Mouse (Mus musculus) limb, embryonic 11.5 days (tissue): ENCODE results near the gene E130309D02Rik. TPM values are rescaled to one million over a fixed set of nuclear protein-coding genes. Genes with fewer than 3 reads are reported as not detected.

Experiments
- ATAC-seq: fragments of 200-750 bp; cut with Nextera tagmentation; 2 replicates; pipeline ENCODE4 v1.8.0; 2017; ENCODE audit warnings: low read depth; ENCODE audit not compliant: insufficient number of reproducible peaks, low FRiP score, low TSS enrichment
- DNase-seq: peaks from one replicate; pipeline ENCODE4 v3.0.0-alpha.2; 2015; ENCODE audit warnings: low spot score
- H3K27ac ChIP-seq: fragments of 300-500 bp; sonication (generic); replicated peaks from 2 replicates; pipeline ENCODE4 v1.5.1; 2014; ENCODE audit warnings: low read depth, mild to moderate bottlenecking, low read length
- H3K27me3 ChIP-seq: fragments of 300-500 bp; sonication (generic); 2 replicates; pipeline ENCODE4 v1.6.1; 2014; ENCODE audit warnings: mild to moderate bottlenecking, low read length, mixed read lengths; ENCODE audit not compliant: control insufficient read depth, insufficient read depth
- H3K36me3 ChIP-seq: fragments of 300-500 bp; sonication (generic); 2 replicates; pipeline ENCODE4 v1.6.1; 2014; ENCODE audit warnings: mild to moderate bottlenecking, low read length, moderate library complexity, mixed read lengths; ENCODE audit not compliant: control insufficient read depth, insufficient read depth
- H3K4me1 ChIP-seq: fragments of 300-500 bp; sonication (generic); 2 replicates; pipeline ENCODE4 v1.6.1; 2014; ENCODE audit warnings: low read length, mixed read lengths; ENCODE audit not compliant: control insufficient read depth, insufficient read depth
- H3K4me2 ChIP-seq: fragments of 300-500 bp; sonication (generic); 2 replicates; pipeline ENCODE4 v1.6.1; 2014; ENCODE audit warnings: low read depth, mild to moderate bottlenecking, moderate library complexity; ENCODE audit not compliant: severe bottlenecking
- H3K4me3 ChIP-seq: fragments of 300-500 bp; sonication (generic); 2 replicates; pipeline ENCODE4 v1.5.1; 2014; ENCODE audit warnings: low read depth, low read length
- H3K9ac ChIP-seq: fragments of 300-500 bp; sonication (generic); 2 replicates; pipeline ENCODE4 v1.6.1; 2014; ENCODE audit warnings: mild to moderate bottlenecking, low read length
- H3K9me3 ChIP-seq: fragments of 300-500 bp; sonication (generic); 2 replicates; pipeline ENCODE4 v1.6.1; 2016; ENCODE audit warnings: low read length; ENCODE audit not compliant: control insufficient read depth
- WGBS: fragments of 180-500 bp; shearing (Covaris S2); extraction: QIAGEN DNeasy Blood & Tissue Kit; methylation state at CpG from one replicate; pipeline ENCODE4 v1.1.7; 2014; 5-methylcytosine and 5-hydroxymethylcytosine counted together
- polyA plus RNA-seq: library from polyadenylated mRNA; unstranded; fragments of >200 nt; fragmentation: Nextera tagmentation; extraction: Ambion mirVana; gene quantifications from 2 replicates; pipeline ENCODE4 v1.2.1, GENCODE M21; 2014

E130309D02Rik gene
- polyA plus RNA-seq, 1 experiment from 2014 or later = 52.5 TPM

DNA sequence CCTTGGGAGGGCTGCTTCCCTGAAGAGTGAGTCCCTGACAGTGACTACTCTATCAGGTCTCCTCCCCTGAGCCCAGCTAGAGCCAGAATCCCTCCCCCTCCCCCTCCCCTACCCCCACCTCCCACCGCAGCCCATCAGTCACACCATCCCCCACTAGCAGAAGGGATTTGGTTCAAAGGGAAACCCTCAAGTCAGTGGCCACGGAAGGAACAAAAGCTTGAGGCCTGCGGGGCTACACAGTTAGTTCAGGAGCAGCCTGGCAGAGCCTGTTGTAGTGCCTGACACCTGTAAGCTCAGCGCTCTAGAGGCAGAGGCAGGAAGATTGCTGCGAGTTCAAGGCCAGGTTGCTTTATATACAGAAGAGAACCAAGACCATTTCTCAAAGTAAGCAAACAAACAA is 40.9 kb upstream of the E130309D02Rik start:
- Histone ChIP-seq H3K4me2 (no peak overlapping the region), H3K9me3 (no peaks in the 10 kb centered on the region), H3K4me3 (no peak overlapping the region), H3K9ac (no peak overlapping the region), H3K27me3 (peaks cover 17% of the 10 kb centered on the region), H3K27ac (no peak overlapping the region), H3K36me3 (no peaks in the 10 kb centered on the region), H3K4me1 (peaks cover 5% of the 10 kb centered on the region)
- ATAC-seq (no peak), DNase-seq (no peak)
- WGBS = 34% methylated on average over 5 of the region's 5 CpGs

- ATAC-seq (no peak), DNase-seq (no peak)
- 83% methylated on average over 8 of the region's 8 CpGs for WGBS
- H3K4me3 ChIP-seq = no peak overlapping the region
- no peaks in the 10 kb centered on the region for H3K36me3 ChIP-seq
- H3K9ac ChIP-seq = no peak overlapping the region
- no peaks in the 10 kb centered on the region; the same call in 1 of the 2 replicates for H3K9me3 ChIP-seq
- no peaks in the 10 kb centered on the region for H3K4me1 ChIP-seq
- no peak overlapping the region for H3K4me2 ChIP-seq
- no peaks in the 10 kb centered on the region for H3K27me3 ChIP-seq
- H3K27ac ChIP-seq = no peak overlapping the region
Observed at GRCm38 (mm10) chr5:143346367-143346766, 31.2 kb upstream of the E130309D02Rik start.

- Histone ChIP-seq H3K4me3 (no peak overlapping the region), H3K4me1 (no peaks in the 10 kb centered on the region), H3K36me3 (no peaks in the 10 kb centered on the region), H3K27me3 (no peaks in the 10 kb centered on the region), H3K4me2 (no peak overlapping the region), H3K9me3 (no peaks in the 10 kb centered on the region), H3K27ac (no peak overlapping the region), H3K9ac (no peak overlapping the region)
- ATAC-seq (no peak), DNase-seq (no peak)
- WGBS = 60% methylated on average over 6 of the region's 6 CpGs
Observed at GRCm38 (mm10) chr5:143339603-143340002, 24.4 kb upstream of the E130309D02Rik start.

DNA sequence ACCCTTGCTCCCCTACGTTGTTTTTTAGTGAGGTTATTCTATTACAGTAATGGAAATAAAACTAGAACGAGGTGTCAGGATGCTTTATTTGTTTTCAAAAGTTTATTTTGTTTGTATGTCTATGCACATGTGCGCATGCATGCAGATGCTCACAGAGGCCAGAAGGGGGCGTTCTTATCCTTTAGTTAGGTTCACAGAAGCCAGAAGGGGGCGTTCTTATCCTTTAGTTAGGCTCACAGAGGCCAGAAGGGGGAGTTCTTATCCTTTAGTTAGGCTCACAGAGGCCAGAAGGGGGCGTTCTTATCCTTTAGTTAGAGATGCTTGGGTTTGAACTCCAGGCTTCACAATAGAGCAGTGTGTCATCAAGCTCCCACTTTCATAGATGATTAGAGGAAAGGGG is 21.4 kb upstream of the E130309D02Rik start:
- DNase-seq (no peak), ATAC-seq (no peak)
- 63% methylated on average over 6 of the region's 6 CpGs for WGBS
- Histone ChIP-seq H3K27me3 (no peaks in the 10 kb centered on the region), H3K4me1 (no peaks in the 10 kb centered on the region), H3K36me3 (no peaks in the 10 kb centered on the region), H3K4me2 (no peak overlapping the region), H3K9me3 (no peaks in the 10 kb centered on the region), H3K27ac (no peak overlapping the region), H3K4me3 (no peak overlapping the region), H3K9ac (no peak overlapping the region)

DNA sequence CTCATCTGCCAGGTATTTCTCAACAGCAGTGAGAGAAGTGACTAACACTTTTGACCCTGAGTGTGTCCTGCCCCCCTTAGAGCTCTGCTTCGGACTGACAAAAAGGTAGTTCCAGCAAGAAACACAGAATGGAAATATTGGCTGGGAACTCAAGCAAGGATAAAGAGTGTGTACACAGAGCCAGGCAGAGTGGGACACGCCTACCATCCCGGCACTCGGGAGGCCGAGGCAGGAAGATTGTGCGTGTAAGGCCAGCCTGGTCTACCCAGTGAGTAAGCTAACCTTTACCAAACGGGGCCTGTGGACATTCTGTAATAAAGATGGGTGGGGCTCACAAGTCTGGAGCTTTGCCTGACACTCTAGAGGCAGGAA is 19.9 kb upstream of the E130309D02Rik start:
- no peaks in the 10 kb centered on the region for H3K27me3 ChIP-seq
- DNase-seq (no peak), ATAC-seq (no peak)
- H3K27ac ChIP-seq = no peak overlapping the region
- no peak overlapping the region for H3K9ac ChIP-seq
- H3K36me3 ChIP-seq = no peaks in the 10 kb centered on the region
- no peak overlapping the region for H3K4me3 ChIP-seq
- no peaks in the 10 kb centered on the region; the same call in 1 of the 2 replicates for H3K4me1 ChIP-seq
- no peak overlapping the region for H3K4me2 ChIP-seq
- H3K9me3 ChIP-seq = no peaks in the 10 kb centered on the region
- 86% methylated on average over 7 of the region's 7 CpGs for WGBS

DNA sequence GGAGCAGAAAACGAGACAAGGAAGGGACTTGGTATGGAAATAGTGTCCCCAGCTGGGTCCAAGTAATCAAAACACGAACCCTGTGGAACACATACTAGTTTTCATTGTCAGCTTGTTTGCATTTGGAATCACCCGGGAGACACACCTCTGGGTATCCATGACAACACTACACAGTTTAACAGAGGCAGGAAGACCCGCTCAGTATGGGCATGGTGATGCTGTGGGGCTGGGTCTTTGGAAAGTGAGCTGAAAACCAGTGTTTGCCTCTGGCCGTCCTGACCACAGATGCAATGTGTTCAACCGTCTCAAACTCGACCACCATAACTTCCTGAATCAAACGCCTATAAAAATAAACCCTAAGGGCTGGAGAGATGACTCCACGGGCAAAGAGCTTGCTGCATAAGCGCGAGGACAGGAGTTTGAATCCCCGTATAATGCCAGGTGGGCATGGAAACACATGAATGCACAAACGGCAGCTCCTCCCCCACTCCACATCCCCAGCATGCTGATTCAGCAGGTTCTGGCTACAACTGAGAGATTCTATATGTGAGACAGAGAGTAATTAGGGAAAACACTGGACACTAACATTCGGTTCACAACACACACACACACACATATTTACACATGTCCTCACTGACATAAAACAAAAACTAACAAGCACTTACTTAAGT is 19.4 kb upstream of the E130309D02Rik start:
- no peaks in the 10 kb centered on the region for H3K27me3 ChIP-seq
- H3K4me3 ChIP-seq = no peak overlapping the region
- H3K9ac ChIP-seq = no peak overlapping the region
- H3K4me1 ChIP-seq = no peaks in the 10 kb centered on the region; the same call in none of the 2 replicates
- no peaks in the 10 kb centered on the region for H3K36me3 ChIP-seq
- no peak overlapping the region for H3K4me2 ChIP-seq
- DNase-seq (no peak), ATAC-seq (no peak)
- H3K27ac ChIP-seq = no peak overlapping the region
- H3K9me3 ChIP-seq = no peaks in the 10 kb centered on the region
- 71% methylated on average over 14 of the region's 14 CpGs for WGBS

DNA sequence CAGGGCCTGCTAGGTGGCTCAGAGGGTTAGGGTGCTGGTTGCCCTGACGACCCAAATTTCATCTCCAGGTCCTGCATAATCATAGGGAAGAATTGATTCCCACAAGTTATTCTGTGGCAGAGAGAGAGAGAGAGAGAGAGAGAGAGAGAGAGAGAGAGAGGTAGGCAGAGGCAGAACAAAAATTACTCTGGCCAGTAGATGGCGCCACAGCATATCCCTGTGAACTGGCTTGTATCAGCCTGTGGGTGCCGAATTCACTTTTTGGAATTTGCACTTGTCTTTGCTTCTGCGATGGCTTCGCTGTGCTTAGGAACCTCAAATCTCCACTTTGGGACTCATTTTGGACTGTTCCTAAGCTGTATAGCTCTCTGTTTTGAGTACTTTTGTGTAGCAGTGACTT is 18.7 kb upstream of the E130309D02Rik start:
- Histone ChIP-seq H3K36me3 (no peaks in the 10 kb centered on the region), H3K4me1 (no peaks in the 10 kb centered on the region; the same call in none of the 2 replicates), H3K9ac (no peak overlapping the region), H3K4me3 (no peak overlapping the region), H3K4me2 (no peak overlapping the region), H3K27ac (no peak overlapping the region), H3K27me3 (no peaks in the 10 kb centered on the region), H3K9me3 (no peaks in the 10 kb centered on the region)
- DNase-seq = peak; percentile 86
- ATAC-seq = no peak
- 13% methylated on average over 5 of the region's 5 CpGs for WGBS

GRCm38 (mm10) chr5:143328690-143329495 is 13.7 kb upstream of the E130309D02Rik start, which contains the start of gene Zdhhc4:
TSS of gene Zdhhc4 (minus strand) at chr5:143329256.
- Histone ChIP-seq H3K36me3 (peaks cover 6% of the 10 kb centered on the region; the same call in 1 of the 2 replicates), H3K4me1 (peaks cover 5% of the 10 kb centered on the region), H3K27me3 (no peaks in the 10 kb centered on the region), H3K4me3 (peak within 1 kb of the TSS; percentile 98), H3K27ac (no peak within 1 kb of the TSS), H3K4me2 (peak within 1 kb of the TSS; percentile 86), H3K9me3 (no peaks in the 10 kb centered on the region), H3K9ac (peak within 1 kb of the TSS; percentile 88)
- DNase-seq (peak; percentile 97), ATAC-seq (peak; percentile 40; the same call in 1 of the 2 replicates)
- under 1% methylated on average over 52 of the region's 57 CpGs for WGBS
